Mouse (Mus musculus) CH12F3 (cell line): ENCODE data around the gene Gm340.

Experiments
- in situ Hi-C: fragments of 300-500 bp; cut with MboI; formaldehyde crosslinking; loops from 2 replicates; pipeline ENCODE4 v1.14.3; 2020; ENCODE audit warnings: low sequenced_read_pairs

The Gm340 gene

DNA sequence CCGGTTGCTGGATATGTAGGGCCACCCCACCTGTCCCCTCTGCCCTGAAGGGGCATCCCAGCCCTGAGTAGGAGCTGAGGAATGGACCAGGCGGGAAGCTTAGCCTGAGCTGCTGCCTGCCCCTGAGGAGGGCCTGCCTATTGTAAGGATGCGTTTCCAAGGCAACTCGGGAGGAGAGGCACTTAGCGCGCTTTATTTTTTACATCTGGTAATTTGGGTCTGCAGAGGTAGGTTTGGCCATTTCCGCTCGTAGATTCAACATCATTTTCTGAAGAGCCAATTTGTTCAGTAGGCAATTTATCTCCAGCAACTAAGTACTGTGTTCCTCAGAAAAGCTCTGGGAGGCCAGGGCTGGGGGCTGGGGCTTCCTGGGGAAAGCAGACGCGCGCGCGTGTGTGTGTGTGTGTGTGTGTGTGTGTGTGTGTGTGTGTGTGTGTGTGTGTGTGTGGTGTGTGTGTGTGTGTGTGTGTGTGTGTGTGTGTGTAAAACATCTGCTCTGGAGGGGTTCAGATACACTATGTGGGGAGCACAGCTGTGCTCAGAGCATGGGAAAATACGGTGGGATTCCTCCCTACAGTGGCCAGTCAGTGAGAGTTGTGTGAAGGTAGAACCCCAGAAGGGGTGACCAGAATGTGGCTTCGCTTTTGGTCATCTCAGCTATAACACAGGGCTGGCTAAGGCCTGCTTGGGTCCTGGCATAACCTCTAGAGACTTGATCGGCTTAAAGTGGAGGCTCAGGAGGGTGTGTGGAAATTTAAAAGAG is 31.3 kb downstream of the Gm340 start:
- in situ Hi-C loops: no loop called here

DNA sequence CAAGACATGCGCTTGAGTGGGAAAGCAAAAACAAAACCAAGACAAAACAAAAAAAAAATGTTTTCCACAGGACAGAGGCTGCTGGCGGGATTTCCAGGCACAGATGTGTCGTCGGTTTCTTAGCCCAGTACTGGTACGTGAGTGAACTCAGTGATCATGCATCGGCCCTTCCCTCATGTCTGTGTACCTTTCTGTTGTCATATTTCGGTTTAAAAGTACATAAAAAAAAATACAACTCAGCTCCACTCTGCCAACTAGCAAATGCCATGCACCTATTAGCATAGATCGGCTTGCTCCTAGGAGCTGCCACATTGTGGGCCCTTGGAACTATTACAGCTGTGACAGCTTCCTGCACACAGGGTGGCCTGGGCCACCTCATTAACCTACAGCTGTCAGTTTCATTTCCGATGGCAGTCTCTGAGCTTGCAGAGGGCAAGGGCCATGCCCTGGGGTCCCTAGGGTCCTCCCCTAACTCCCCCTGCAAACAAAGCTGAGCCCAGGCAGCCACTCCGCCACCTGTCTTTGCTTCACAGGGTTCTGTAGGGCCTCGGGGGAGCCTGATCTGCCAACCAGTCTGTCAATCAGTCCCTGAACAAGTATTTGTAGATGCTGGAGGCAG is 33.5 kb downstream of the Gm340 start:
- in situ Hi-C loops: no loop called here

DNA sequence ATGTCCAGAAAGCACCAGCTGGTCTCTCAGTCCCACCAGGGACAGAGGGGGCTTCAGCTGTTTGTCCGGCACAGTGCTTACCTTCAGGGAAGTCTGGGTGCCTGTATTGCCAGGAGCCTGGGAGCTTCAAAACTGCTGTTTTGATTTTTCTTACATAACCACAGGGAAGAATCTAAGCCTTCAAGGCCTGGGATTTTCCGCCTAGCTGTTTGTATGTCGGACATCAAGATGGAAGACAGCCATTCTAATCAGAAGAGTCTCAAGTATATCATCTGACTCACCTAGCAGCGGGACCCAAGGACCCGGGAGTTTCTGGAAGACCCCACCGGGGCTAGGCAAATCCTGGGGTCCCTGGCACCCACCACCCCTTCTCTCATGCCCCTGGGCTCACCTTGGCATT is 34.1 kb downstream of the Gm340 start:
- in situ Hi-C loops: no loop called here

DNA sequence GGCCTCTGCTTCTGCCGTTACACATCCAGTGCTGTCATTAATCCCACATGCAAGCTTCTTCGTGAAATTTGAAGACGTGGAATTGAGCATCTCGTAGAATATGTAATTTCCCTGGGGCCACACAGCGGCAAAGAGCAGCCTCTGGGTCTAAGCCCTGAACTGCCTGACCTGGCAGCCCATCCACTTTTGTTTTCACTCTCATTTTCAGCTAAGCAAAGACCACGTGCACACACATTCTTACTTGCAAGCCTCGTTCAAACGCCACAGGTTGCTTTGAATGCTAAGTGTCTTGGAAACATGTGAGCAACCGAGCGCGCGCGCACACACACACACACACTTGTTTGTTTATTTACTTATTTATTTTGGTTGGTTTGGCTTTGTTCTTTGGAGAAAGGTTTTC is 34.9 kb downstream of the Gm340 start:
- in situ Hi-C loops: no loop called here

DNA sequence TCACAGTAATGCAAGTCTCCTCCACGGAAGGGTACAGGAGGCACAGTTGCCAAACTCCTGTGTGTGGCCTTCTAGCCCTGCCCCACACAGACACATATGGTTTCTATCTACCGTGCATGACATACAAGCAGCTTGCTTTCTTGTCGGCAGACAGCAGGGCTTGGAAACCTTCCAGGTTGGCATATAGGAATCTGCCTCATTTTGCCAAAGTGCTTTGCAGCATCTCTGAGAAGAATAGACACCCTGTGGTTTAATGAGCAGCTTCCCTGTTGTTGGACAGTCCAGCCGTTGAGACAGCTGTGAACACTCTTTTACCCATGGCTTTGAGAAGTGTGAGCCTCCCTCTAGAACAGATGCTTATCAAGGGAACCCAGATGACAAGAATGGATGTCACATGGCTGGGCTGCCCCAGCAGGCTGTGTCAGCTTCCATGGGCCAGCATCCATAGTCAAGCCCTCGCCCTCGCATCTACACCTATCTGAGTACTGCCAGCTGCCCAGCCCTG is 36.0 kb downstream of the Gm340 start:
- in situ Hi-C loops: no loop called here

DNA sequence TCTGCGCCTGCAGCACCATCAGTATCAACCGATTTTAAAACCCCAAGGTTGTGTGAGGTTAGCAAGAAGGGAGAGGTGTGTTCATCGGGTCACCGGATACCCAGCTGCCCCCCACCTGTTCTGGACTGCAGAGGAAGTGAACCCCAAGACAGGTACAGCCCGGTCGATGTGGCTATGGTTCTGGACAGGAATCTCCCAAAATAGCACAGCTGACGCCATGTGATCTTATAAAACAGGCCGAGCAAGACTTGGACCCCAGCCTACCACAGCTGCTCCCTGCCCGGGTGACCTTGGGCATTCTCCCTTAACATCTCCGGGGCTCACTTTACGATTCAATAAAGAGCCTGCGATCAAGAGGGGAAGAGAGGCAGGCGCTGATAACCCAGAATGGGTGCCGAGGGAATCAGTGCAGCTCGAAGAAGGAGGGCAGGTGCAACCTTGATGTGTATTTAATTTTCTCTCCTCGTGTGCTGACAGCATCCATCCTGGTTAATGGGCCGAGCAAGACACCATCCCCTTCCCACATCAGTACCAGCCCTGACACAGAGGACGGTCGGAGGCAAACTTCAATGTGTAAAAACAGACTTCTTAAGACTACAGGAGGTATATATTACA is 36.7 kb downstream of the Gm340 start:
- in situ Hi-C loops: no loop called here

DNA sequence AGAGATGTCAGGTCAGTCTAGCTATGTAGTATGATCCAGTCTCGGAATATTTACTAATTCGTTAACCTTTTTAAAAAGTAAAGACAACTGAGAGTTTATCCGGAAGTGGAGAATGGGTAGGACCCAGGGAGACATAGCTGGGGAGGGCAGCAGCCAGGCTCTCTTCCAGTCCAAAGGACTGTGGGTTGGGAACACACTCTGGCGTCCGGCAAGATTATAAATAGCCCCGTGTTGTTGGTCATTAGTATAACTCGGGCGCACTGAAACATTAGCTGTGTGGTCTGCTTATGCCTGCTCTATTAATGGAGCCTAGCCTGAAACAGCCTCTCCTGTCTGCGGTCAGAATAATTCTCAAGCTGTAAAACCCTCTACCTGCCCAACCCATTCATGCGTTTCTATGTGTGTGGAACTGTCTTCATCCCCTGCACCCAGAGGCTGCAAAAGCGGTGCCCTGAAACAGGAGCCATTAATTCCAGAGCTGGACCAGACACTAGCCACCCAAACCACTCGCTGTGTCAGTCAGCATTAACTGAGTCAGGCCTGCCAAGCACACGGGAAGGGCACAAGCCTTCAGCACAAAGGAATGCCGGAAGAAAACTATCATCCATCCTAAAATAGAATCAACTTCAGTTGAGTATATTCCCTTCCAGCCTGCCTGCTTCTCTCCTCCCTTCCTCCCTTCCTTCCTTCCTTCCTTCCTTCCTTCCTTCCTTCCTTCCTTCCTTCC is 38.4 kb downstream of the Gm340 start:
- in situ Hi-C loops: no loop called here

DNA sequence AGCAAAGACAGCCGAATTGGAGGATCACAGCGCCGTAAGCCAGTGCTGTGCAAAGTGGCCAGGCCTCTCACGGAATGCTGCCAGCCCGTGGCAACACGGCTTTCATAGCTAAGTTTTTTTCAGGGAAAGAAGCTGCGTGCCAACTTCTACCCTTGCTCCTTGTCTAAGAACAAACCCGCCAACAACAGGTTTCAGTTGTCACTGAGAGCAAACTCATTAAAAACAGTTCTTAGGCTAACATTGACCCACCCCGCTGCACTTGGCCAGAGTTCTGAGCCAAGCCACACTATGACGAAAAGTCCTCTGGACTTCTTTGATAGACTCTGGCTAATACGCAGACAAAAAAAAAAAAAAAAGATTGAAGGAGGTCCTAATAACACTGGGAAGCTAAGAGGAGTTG is 46.8 kb downstream of the Gm340 start:
- in situ Hi-C loops: no loop called here

DNA sequence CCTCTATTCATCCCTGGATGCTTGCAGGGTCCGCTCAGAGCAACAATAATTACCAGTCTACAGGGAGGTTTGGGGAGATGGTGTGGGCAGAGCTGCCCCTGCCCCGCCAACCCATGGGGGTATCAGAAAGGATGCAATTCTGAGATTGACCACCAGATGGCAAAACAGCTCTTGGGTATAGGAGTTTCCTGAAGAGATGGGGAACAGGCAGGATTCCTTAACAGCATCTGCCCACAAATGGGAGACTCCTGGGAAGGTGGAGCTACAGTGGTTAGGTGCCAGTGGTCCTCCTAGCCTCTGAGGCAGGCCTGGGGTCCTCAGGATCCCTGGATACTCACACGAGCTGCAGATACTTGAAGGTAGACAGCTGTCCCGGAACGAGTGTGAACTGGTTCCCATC is 47.4 kb downstream of the Gm340 start:
- in situ Hi-C loops: no loop called here

DNA sequence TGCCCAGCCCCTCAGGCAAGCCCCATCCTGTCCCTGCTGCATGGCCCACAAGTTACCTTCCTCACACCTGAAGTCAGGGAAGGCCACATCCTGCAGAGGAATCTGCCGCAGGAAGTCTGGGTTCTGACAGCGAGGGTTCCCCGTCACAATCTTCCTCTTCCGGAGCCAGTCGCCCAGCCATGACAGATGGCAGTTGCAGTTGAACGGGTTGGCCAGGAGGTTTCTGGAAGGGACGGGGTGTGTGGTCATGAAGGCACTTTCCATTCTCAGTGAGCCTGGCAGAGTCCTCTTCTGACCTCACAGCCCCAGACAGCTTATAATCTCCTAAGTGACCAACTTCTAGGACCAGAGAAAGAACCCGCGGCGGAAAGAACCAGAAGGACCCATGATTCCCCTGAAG is 51.9 kb downstream of the Gm340 start:
- in situ Hi-C loops: no loop called here

DNA sequence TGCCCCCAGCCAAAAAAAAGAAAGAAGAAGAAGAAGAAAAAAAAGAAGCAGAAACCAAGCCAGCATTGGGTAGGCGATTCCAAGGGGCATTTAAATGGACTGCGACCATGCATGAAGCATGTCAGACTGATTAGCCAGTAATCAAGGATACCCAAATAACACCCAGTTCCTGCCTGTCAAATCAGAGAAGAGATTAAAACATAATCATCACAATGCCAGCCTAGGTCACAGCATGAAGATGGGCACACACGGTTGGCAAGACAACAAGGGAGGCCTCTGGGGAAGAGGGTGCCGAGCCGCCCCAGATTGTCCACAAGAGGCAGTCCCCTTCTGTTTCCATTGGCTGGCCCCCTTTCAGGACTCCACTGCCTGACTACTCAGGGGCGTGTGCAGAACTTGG is 52.8 kb downstream of the Gm340 start:
- in situ Hi-C loops: no loop called here
